Mouse (Mus musculus) right cerebral cortex, postnatal 4 days (tissue): ENCODE results near the gene Atp8b4.
A peak's percentile ranks its signal among the peaks of the same experiment; 100 is the strongest.
"Not testable (repeated sequence)": the region's sequence is repeated elsewhere in the genome, so short reads cannot be mapped to it uniquely, and the experiment has no call there.

ENCODE experiments used
- DNase-seq: peaks from one replicate; pipeline ENCODE4 v3.0.0-alpha.2; 2022

The Atp8b4 gene

DNA sequence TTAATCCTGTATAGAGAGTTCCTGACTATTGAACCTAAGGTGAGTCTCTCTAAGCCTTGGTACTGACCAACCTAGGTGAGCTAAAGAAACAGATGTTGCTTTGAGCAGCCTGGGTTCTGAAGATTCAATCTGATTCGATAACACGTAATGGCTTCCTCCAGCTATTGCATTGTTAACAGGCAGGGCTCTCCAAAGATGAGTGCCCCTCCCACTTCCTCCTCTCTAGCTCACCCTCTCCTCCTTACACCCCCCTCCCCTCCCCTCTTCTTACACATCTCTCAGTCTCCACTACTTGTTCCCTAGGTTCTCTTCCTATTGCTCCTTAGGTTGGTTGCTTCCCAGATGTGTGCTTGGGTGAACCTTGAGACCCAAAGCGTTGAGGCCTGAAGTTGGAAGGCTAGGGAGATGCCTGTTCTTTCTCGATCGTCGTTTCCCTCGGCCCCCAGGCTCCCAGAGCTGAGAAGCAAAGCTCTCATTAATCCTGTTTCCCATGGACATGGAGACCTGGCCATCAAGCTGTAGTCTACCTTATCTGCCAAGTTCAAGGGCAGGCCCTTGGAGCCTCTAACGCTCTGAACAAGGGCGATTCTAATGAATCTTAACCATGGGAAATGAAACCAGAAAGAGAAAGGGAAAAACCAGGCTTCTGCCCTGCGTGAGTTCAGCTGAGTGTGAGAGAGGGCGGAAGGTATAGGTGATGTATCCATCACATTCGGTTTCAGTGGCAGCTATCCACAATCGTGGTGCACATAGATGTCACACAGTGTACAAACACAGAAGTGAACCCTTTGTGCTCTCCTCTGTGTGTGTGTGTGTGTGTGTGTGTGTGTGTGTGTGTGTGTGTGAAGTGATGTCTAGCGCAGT, 4.4 kb downstream of the Atp8b4 start:
- DNase-seq, result no peak

DNA sequence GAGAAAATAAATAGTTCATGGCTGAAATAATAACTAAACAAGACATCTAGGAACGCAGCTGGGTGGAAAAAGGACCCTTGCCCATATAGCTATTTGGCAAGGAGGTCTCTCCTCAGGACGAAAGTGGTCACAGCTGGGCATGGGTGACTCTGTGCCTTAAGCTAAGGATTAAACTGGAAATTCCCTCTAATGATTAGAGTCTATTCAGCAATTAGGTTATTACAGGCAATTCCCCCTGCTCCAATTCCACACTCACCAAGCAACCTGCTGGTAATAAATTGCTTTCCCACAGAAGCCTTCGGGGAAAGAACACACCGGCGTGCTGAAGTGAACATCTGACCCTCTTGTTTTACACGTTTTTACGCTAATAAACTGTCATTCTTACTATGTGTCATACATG, 5.2 kb downstream of the Atp8b4 start:
- no peak for DNase-seq

DNA sequence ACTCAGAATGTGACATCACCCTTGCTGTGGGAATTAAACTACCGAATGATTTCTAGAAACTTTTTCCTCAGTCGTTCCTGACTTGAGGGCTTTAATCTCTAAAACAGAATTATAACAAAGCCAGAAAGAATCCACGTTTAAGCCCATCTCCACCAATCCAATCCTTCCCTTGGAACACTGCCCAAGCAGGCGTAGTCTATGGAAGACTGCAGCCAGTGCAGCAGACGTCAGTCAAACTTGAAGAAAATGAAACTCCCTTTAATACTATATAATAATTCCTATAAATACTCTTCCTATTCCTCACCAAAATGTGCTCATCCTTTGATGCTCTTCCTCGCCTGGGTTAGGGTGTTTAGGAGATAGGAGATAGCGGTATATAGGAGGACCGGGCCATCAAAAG, 7.2 kb downstream of the Atp8b4 start:
- no peak for DNase-seq

DNA sequence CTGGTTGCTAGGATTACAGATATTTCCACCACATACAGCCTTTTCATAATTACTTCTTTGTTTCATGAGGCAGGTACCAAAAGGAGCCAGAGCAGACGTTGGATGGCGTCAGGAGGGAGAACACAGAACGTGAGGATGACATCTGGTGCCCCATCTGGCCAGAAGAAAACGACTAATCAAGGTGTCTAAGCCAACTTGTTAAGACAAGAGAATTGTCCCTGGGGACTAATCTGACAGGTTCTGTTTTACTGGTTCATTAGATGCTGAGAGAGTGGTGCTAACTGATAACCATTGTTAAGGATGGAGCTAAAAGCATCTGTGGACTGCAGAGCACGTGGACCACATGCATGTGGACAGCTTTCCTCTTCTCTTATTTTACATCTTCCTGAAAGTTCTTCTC, 7.8 kb downstream of the Atp8b4 start:
- DNase-seq, result no peak

DNA sequence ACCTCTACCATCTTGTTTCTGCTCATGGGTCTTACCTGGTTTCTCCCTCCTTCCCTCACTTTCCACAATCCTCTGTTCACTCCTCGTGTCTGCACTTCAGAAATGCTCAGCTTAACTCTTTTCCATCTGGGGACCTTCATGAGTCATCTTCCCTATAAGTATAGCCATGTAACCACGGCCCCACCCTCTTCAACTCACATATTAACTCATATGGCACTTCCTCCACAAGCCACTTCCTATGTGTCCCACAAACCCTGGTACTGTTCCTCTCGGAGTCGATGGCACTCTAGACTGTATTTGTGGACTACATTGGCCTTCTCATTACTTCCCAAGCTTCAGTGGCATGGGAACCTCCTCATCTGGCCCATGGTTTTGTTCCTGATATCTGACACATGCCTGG, 9.0 kb downstream of the Atp8b4 start:
- DNase-seq, result no peak

DNA sequence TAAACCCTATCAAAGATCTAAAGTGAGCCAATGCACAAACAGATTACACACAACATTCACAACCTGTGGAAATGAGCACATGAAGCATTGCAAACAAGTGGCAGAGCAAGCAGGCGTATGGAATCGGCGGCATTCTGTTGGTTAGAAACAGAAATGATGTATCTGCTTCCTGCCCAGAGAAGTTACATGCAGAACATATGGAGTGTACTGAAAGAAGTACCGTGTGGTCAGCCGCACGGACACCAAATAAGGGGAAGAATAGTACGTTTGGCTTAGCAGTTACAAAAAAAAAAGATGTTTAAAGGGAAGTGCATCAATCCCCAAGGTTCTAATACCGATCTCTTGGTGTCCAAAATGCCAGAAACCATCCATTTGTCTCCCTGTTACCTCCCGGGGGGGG, 9.9 kb downstream of the Atp8b4 start:
- DNase-seq, result no peak

DNA sequence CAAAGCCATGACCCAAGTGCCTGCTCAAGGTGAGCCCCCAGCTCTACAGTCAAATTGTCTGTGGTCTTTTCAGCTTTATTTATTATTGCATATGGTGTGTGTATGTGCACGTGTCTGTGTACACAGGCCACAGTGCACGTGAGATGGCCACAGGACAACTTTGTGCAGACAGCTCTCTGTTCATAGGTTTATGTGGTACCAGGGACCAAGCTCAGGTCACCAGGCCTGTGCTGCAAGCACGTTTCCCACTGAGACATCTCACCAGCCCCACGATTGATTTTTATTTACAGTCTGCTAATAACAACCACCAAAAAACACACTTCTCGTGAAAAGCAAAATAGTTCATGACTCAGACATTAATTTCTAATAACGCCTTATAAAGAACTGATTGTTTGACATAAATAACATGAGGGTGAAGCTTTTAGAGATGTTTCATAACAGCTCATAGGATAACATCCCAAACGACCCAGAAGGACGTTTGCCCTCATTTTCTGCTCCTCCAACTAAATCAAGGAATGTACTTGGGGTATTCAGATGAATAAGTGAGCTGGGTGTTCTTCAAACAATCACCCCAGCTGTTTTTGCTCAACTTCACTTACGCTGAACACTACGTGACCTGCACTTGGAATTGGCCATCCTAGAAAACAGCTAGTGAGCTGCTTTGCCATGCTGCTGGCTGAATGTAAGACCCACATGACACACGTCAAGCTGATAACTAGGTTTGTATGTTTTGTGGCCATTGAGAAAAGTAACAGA, 15.0 kb downstream of the Atp8b4 start:
- no peak for DNase-seq

DNA sequence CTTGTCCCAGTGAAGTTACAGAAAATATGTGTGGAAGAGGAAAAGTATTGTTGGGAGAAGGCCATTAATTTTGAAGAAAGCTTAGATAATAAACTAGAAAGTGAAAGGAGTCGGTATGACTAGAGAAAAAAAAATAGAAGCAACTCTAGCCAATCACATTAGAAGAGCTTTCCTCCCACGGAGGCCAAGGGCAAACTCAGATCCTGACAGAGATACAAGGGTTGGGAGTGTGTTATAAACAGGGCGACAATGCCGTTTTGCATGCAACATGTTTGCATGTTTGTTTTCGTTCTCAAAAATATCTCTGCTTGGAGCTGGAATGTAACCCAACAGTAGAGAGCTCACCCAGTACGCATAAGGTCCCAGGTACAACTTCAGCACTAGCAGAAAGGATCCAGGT, 17.1 kb downstream of the Atp8b4 start:
- DNase-seq, result no peak

DNA sequence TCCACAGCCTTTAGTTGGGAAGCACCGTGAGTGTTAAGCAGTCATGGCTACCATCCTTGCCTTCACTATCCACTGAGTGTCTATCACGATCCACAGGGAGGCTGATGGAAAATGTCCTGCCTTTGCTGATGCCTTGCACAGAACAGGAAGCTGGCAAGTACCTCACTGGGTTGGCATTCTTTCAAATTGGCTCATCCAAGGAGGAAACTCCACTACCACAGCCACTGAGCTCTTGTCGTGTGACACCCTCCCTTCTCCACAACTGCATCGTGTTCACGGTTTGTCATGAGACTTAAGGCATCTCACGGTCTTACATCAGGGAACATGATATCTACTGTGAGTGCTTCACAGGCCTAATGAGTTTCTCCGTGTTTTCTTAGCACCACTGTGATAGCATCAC, 22.9 kb downstream of the Atp8b4 start:
- no peak for DNase-seq

DNA sequence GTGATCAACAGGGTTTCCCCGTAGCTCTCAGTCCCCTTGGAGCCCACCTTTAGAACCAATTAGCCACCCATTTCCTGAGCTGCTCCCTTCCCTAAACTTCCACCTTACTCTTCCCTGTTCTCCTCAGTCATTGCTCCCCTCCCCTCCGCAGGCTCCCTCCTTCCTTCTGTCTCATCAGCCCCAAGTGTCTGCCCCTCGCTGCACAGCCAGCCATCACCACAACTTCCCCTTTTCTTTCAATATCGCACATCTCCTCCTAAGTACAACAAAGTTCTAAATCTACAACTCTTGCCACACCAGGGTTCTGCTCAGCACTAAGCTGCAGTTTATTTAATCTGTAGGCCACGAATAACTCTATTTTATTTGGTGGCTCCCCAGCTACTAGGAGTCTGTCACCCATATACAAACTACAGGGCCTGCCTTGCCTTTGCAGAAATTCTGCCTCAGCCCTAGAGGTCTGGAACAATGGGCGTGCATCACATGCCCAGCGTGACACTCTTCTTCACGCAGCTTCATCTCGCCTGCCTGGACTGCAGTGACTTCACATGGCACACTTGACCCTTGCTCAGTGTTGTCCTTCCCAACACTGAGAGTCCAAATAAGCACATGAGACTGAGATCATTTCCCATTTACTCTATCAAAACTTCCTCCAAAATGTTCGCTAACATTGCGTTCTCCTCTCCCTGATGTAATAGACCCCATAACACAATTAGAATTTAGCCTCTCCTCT, 24.6 kb downstream of the Atp8b4 start:
- no peak for DNase-seq

DNA sequence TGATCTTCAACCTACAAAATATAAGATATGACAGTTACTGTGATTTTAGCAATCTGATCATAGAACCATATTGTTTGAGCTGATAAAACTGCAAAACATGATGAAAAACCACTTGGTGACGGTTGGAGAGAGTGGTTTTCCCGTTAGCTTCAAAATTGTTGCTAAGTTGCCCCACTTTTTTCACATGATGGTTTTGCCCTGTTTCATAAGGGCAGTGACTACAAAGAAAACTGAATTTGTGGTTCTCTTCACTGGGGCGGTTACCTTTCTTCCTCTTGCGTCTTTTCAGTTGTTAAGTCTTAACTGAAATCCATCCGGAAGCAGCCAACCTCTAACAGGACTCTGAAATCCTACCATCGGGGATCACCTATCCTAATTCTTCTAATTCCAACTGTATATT, 26.5 kb downstream of the Atp8b4 start:
- no peak for DNase-seq

DNA sequence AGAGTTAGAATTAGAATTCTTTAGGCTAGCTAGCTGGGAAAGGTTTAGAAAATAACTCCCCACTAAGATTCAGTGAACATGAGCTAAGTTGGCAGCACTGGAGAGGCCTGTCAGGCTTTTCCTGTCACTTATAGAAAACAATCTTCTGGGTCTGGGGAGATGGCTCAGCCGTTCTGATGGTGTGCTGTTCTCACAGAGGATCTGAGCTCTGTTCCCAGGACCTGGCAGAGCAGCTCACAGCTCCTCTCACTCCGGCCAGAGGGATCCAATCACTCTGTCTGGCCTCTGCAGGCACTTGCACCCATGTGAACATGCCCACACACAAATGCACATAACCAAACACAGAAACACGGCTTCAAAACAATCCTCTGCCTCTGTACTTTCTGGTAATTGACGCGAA, 27.6 kb downstream of the Atp8b4 start:
- no peak for DNase-seq

DNA sequence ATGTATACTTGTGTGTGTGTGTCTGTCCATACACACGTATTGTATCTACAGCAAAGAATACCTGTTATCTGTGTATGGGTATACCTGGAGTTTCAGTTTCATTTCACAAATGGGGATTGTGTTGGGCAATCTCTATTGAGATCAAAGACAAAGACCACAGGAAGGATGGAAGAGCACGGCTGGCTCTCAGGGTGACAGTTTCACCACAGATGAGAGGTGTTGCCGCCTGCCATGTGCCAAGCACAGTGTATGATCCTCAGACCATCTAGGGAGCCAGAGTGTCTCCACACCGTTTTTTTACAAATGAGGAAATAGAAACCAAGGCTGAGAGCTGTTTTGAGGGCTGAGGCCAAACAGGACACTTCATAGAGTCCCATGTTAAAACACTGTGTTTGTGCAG, 32.7 kb downstream of the Atp8b4 start:
- DNase-seq, result no peak

DNA sequence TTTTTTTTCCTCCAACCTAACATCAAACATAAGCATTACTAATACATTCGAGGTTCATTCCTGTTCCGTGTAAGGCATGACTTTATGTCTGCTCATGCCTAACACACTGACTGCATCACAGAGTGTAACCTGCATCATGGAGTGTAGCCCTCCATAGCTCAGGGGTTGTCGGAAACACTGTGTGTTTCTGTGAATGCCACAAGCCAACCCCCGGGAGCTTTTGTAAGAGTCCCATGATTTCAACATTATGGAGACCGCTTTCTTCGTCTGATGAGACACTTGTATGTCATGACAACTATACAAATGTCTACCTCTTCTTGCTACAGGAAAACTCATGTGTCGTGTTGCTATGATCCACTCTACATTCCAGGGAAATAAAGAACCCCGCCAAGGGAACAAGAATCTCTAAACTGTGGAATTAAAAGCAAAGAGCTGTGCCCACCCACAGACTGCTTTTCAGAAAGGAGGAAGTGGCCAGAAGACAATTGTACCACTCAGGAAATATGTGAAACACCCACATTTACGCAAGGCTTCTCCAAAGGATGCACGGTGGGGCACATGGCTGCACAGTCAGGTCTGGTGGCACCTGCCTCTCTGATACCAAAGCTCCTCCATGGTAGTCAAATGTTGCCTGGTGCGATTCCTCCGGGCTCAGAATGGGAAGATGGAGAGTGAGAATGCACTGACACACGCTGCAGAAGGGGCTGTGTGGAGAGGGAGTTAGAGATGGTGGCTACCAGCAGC, 33.9 kb downstream of the Atp8b4 start:
- DNase-seq, result no peak

DNA sequence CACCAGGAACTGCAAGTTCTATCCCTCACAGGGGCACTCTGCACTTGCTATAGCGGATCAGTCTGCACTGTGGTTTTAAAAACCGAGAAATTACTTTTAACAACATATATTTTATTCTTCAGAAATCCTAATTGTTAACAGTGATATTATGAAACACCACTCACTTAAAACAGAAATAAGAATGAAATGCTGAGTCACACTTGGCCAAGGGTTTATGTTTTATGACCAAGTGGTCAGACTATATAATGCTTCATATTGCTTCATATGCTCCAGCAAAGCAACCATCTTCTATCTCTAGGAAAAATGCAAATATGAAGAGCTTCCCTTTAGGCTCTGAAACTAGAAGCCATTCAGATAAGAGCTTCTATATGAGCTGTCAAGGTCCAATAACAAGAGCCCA, 41.8 kb downstream of the Atp8b4 start:
- DNase-seq, result no peak

DNA sequence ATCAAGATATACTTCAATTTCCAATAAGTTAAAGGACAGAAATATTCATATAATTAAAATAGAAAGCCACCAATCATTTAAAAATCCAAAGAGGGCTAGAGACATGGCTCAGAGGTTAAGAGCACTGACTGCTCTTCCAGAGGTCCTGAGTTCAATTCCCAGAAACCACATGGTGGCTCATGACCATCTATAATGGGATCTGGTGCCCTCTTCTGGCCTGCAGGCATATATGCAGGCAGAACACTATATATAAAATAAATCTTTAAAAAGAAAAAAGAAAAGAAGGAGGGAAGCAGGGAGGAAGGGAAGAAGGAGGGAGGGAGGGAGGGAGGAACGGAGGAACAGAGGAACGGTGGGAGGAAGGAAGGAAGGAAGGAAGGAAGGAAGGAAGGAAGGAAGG, 42.7 kb downstream of the Atp8b4 start:
- DNase-seq, result not testable (repeated sequence)

DNA sequence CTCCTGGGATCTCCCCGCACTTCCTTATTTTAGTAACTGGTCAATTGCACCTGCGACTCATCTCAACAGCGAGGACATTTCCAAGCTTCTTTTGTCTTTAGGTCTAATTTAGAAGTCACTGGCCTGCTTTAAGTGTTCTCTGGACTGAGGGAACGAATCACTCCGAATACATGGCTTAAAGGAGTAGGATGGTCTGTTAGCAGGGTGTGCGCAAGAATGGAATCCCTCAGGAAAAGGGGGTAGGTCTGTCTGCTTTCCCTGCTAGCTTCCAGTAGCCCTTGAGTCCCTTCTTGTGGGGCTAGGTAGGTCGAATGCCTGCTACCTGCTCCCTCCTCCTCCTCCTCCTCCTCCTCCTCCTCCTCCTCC, 49.6 kb downstream of the Atp8b4 start:
- DNase-seq, result no peak

DNA sequence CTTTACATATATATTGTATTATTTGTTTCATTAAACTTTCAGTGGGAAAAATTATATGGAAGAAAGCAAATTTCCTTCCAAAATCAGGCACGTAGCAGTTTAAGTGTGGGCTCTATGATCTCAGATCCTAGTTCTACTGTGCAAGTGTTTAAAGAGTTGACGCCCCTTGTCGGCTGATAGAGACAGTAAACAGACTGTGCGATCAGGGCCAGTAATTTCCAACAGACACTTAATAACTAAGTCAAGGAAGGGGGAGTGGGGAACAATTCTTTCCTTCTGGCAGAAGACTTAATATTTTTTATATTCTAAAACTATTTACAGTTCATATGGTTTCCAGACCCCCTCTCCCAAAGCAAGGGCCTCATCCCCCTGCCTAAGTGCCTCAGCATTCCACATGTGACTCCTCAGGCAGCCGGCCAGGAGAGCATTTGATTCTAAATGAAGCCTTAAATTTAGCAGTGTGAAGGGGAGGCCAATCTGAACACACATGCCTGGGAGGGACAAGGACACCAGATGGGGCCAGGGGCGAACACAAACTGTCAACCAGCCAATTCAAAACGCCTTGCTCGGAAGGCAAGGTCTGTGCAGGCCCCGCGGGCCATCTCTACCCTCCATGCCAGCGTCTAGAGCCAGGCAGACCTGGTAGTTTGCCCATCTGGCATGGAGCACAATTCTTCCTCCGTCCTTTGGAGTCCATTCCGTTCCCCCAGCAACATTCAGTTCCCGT, 50.1 kb downstream of the Atp8b4 start:
- peak; percentile 35 for DNase-seq

DNA sequence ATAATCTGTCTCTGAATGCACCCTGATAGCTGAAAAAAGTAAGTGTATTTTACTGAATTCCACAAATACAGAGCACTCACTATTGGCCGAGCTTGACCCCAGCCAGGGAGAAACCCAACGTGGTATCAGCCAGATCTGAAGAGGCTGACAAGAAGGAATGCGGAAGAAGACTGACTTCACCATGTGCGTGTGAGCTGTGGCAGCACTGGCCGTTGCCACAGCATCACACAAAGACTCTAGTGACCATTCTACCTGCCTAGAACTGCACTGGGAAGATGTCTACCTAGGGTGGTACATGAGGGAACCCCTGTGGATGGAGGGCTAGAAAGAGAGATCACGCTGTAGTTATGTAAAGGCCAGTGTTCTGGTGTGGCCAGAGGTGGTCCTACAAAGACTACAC, 55.4 kb downstream of the Atp8b4 start:
- no peak for DNase-seq

DNA sequence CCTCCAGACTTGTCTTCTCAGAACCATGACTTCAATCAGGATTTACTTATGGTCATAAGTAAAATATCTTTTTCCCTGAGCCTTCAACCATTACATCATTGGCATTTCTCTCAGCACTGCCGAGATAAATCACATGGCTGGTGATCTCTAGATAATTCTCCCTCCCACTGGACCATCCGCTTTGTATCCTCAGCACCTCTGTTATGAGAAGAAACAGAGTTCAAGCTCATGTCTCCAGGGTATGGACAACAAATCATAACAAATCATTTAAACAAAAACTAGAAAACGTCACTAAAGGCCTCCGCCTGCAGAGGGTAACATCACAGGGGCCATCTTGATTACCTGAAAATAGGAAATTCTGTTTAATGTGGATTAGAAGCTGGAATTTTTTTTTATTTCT, 58.9 kb downstream of the Atp8b4 start:
- no peak for DNase-seq

DNA sequence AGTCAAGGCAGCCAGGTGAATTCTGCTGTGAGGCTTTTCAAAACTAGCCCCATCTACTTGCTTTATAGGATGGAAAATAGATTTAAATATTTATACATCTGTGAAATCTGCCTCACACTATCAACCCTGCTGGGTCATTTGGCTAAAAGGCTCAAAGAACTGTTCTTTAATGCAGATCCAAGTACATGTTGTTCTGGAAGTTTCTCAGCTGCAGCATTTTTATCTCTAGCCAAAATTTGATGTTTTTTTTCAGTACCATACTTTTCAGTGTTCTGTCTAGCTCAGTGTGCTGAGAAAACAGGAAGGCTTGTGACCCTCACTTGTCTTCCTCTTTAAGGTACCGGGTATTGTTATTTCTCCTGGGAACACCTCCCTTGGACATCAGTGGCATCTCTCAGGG, 65.8 kb downstream of the Atp8b4 start:
- DNase-seq, result no peak

DNA sequence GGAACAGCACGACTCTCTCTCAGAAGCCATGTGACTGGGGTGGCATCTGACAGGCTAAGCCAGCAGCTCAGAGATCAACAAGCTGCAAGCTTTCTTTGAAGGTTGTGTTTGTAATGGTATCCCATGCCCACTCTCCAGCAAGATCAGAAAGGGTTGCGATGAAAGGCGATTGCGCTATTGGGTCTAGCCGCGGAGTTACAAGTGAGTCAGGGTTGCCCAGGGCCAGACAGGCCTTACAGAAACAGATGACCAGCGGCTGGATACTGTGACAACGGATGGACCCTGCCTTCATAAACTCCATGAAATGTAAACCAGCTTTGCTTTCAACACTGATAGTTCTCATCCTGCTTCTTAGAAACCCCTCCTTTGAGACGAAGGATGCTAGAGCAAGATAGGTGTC, 66.2 kb downstream of the Atp8b4 start:
- no peak for DNase-seq
